Mouse (Mus musculus): ENCODE measurements around the gene Zcchc7.

DNA sequence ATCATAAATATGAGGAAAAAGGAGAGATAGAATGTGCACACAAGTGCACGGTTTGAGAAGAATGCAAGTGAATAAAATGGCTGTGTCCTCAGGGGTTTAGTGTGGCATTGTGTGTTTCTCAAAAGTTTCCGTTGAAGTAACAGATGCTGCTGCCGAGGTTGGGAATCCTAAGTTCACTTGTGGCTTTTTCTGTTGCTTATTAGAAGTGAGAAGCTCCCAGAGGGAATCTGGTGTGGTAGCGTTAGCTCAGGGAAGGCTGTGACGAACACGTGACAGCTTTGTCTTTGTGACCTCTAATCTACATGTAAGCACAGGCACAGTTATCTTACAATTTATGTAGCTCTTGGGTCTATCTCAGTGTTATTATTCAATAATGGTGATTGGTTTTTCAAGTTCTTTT lies 130.5 kb downstream of the Zcchc7 start:
- TF ChIP-seq POLR2A (IDR thresholded peaks at IDR 0.05; ENCODE audit: borderline replicate concordance, extremely low read depth, insufficient read depth, insufficient read length, poor library complexity, severe bottlenecking) (no peak), CTCF (IDR thresholded peaks at IDR 0.05; ENCODE audit: borderline replicate concordance, extremely low read depth, insufficient read depth, insufficient read length) (no peak)
